Mouse (Mus musculus): ENCODE measurements at regions not wholly inside any gene's neighbourhood (a gene's known extent, or its start where the extent isn't known, plus 50 kb on each side); places are given as distances from the start of the nearest gene placed in this dataset. TPM values are rescaled to one million over a fixed set of nuclear protein-coding genes. Genes with fewer than 3 reads are reported as not detected.

DNA sequence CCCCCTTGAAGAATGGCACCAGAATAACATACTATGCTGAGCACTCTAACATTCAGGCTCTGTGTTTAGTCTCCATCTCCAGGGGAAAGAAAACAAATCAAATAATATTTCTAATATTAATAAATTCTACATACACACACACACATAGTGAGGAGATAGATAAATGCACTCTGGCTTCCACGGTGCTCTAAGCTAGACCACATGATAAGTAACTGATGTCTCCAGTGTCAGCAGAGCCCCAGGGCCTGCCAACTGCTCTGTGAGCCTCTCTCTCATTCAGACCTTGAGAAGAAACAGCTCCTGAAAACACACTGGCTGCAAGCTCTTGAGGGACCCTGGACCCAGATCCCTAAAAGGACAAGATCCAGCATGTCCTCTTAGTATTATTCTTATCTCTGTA, 56.9 kb upstream of the H2afz start:
- Histone ChIP-seq H3K9ac (replicated peaks; ENCODE audit: low read depth, low read length) (no peak overlapping the region), H3K27ac (ENCODE audit: low read length) (no peak overlapping the region), H3K4me3 (ENCODE audit: low read depth, low read length) (no peak overlapping the region), H3K36me3 (ENCODE audit: control insufficient read depth, insufficient read depth, low read length) (no peaks in the 10 kb centered on the region), H3K4me1 (ENCODE audit: control insufficient read depth, insufficient read depth, low read length) (no peaks in the 10 kb centered on the region), H3K4me2 (replicated peaks; ENCODE audit: low read depth, low read length) (no peak overlapping the region), H3K9me3 (ENCODE audit: control insufficient read depth, low read depth, low read length) (no peaks in the 10 kb centered on the region), H3K27me3 (ENCODE audit: control insufficient read depth, insufficient read depth, low read length) (no peaks in the 10 kb centered on the region)
- ATAC-seq (ENCODE audit: insufficient number of reproducible peaks, insufficient read depth, low FRiP score, low read depth): no peak
- 3% methylated on average over 1 of the region's 1 CpGs for WGBS

DNA sequence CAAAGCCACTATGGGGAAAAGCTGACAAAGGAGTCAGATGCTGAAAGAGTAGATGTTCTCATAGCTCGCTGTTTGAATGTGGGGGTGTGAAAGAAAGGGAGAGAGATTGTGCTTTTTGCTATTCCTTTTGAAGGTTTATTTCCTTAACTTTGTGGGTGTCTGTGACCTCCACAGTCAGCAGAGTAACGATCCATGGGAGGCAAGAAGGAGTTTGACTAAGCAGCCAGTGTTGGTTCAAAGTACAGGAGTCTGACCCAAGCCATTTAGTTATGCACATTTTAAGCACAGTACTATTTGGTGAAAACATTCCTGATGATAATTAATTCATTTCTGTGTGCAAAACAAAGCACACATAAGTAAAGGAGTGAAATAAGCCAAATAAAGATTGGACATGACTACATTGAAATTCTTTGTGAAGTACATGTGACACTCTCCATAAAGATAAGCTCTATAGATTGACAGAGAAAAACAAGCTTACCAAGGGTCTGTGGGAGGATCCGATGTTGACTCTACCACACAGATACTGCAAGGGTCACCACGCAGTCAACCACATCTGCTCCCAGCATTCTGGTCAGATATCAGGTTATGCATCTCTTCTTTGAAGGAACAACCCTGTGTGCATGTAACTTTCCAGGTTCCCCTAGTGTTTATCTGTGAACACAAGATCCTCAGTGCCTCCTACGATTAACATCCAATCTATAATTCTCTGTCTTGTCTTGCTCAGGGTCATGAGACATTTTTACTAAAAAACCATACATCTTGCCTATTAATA, 56.2 kb upstream of the H2afz start:
- Histone ChIP-seq H3K9me3 (ENCODE audit: control insufficient read depth, low read depth, low read length) (no peaks in the 10 kb centered on the region), H3K4me3 (ENCODE audit: low read depth, low read length) (no peak overlapping the region), H3K27ac (ENCODE audit: low read length) (no peak overlapping the region), H3K4me2 (replicated peaks; ENCODE audit: low read depth, low read length) (no peak overlapping the region), H3K9ac (replicated peaks; ENCODE audit: low read depth, low read length) (no peak overlapping the region), H3K36me3 (ENCODE audit: control insufficient read depth, insufficient read depth, low read length) (no peaks in the 10 kb centered on the region), H3K27me3 (ENCODE audit: control insufficient read depth, insufficient read depth, low read length) (no peaks in the 10 kb centered on the region), H3K4me1 (ENCODE audit: control insufficient read depth, insufficient read depth, low read length) (no peaks in the 10 kb centered on the region)
- ATAC-seq (ENCODE audit: insufficient number of reproducible peaks, insufficient read depth, low FRiP score, low read depth): no peak
- 41% methylated on average over 5 of the region's 5 CpGs for WGBS

DNA sequence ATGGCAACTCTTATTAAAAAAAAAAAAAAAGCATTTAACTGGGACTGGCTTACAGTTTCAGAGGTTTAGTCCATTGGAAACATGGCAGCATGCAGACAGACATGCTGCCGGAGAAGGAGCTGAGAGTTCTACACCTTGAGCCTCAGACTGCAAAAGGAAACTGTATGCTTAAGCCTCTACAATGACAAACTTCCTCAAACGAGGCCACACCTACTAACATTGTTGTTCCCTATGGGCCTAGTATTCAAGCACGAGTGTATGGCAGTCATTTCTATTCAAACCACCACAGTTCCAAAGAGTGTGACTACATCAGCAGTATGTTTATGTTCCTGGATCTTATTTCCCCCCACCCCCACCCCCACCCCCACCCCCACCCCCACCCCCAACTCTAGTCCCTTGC, 54.2 kb upstream of the H2afz start:
- WGBS: 85% methylated on average over 3 of the region's 3 CpGs
- Histone ChIP-seq H3K4me2 (replicated peaks; ENCODE audit: low read depth, low read length) (no peak overlapping the region), H3K9me3 (ENCODE audit: control insufficient read depth, low read depth, low read length) (no peaks in the 10 kb centered on the region), H3K27me3 (ENCODE audit: control insufficient read depth, insufficient read depth, low read length) (no peaks in the 10 kb centered on the region), H3K4me1 (ENCODE audit: control insufficient read depth, insufficient read depth, low read length) (no peaks in the 10 kb centered on the region), H3K9ac (replicated peaks; ENCODE audit: low read depth, low read length) (no peak overlapping the region), H3K4me3 (ENCODE audit: low read depth, low read length) (no peak overlapping the region), H3K27ac (ENCODE audit: low read length) (no peak overlapping the region), H3K36me3 (ENCODE audit: control insufficient read depth, insufficient read depth, low read length) (no peaks in the 10 kb centered on the region)
- ATAC-seq (ENCODE audit: insufficient number of reproducible peaks, insufficient read depth, low FRiP score, low read depth): no peak

Small RNA genes in the stretch of these regions (microRNA-seq; reads per million reads assigned to microRNA genes)
- not detected for gene Mir6380
